Mouse (Mus musculus) Patski (cell line): Measurements from ENCODE around the gene Car12. TPM values are rescaled to one million over a fixed set of nuclear protein-coding genes. Genes with fewer than 3 reads are reported as not detected.

Source experiments
- ATAC-seq: fragments of 100-300 bp; one replicate; pipeline ENCODE4 v1.8.0; 2021
- CTCF ChIA-PET: fragments of 350-600 bp; sonication (Branson Sonifier 250); formaldehyde crosslinking; loops from one replicate; lab custom pipeline; 2022; ENCODE audit warnings: inconsistent platforms; lab: Charles Lee
- POLR2A ChIA-PET: fragments of 350-600 bp; sonication (Branson Sonifier 250); formaldehyde crosslinking; loops from one replicate; lab custom pipeline; 2022; ENCODE audit warnings: antibody characterized with exemption, inconsistent platforms; lab: Charles Lee
- DNase-seq: peaks from one replicate; pipeline ENCODE4 v3.0.0-alpha.2; 2011; ENCODE audit warnings: low read depth, low spot score
- H3K27me3 ChIP-seq: fragments of 371-371 bp; one replicate; pipeline ENCODE4 v1.5.1; 2021
- CTCF ChIP-seq: fragments of 100-300 bp; IDR thresholded peaks from one replicate; pipeline ENCODE4 v1.5.1; 2021
- in situ Hi-C: fragments of 300-500 bp; cut with MboI; formaldehyde crosslinking; loops from 3 replicates; pipeline ENCODE4 v1.11.1; 2018; ENCODE audit warnings: low pct_unique_long_range_greater_than_20kb, mixed read lengths
- polyA plus RNA-seq: library from polyadenylated mRNA; unstranded; gene quantifications from one replicate; pipeline ENCODE4 v1.2.3, GENCODE M21; 2021

The Car12 gene
- polyA plus RNA-seq, 1 experiment from 2014 or later, result 27.9 TPM

DNA sequence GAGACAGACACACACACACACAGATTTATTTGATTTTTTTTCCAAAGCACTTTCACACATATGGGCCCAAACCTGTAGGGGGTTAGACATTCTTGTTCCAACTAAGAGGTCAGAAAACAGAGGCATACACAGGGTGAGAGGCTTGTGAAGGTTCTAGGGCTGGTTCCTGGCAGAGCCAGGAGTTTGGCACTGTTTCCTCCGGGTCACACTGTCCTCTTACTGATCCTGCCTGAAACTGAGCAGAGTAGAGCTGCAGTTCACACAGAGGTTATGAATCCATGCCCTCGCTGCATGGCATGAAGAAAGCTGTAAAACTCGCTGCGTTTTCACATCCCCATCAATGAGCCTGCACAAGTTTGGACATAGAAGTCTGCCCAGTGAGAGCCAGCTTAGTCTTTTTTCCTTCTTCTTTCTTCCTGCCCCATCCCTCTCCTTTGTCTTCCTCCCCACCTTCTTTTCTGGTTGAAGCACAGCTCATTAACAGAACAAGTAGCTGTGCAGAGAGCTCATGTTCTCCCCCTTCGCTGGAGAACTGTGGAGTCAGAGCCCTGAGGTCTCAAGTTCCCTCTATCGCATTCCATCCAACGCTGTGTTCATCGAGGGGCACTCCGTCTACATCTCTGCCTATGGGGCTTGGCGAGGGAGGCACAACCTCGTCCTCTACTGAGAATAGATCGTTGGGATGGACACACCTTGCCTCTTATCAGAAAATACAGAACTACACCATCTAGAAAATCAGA, 4.5 kb upstream of the Car12 start:
- TF ChIP-seq CTCF, result no peak
- DNase-seq (no peak), ATAC-seq (no peak)
- no peaks in the 10 kb centered on the region for H3K27me3 ChIP-seq
- CTCF ChIA-PET, result interaction anchor here (1.2 kb wide), 1 partner anchor 11 kb away, joined by 4 read pairs; no protein-coding TSS in a partner anchor
- in situ Hi-C loops, result loop anchor here (5.0 kb wide), 1 partner anchor 62 kb away; no protein-coding TSS in a partner anchor
- POLR2A ChIA-PET, result no interaction called here

DNA sequence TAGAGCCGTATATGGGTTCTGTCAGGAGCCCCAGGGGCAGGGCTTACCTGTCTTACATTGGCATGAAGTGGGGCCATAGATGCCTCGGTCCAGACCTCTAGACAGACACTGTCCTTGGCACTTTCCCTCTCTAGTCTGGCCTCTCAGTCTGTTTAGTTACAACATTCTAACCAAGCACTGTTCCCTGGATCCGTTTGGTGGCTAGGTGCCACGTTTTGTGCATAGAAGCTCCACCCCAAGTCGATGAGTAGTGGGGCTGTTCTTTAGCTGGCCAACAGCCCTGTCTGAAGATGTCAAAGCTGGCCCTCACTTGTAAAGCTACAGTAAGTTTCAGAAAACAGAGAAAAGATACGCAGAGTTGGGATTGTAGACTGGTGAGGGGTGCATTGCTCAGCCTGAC, 2.9 kb upstream of the Car12 start:
- ChIA-PET POLR2A (interaction anchor here (0.6 kb wide), 1 partner anchor 66 kb away, joined by 5 read pairs; no protein-coding TSS in a partner anchor), CTCF (no interaction called here)
- in situ Hi-C loops, result no loop called here
- TF ChIP-seq CTCF, result no peak
- no peak for ATAC-seq
- no peaks in the 10 kb centered on the region for H3K27me3 ChIP-seq
- no peak for DNase-seq

GRCm38 (mm10) chr9:66714022-66714515, 583 bp downstream of the Car12 start:
- TF ChIP-seq CTCF, result no peak
- in situ Hi-C loops, result no loop called here
- CTCF ChIA-PET, result interaction anchor here (0.7 to 1.0 kb wide), 2 partner anchors 21 to 22 kb away, joined by 3 read pairs; no protein-coding TSS in a partner anchor
- POLR2A ChIA-PET, result no interaction called here
- ATAC-seq (no peak), DNase-seq (no peak)
- H3K27me3 ChIP-seq, result no peaks in the 10 kb centered on the region

- no peaks in the 10 kb centered on the region for H3K27me3 ChIP-seq
- no peak for ATAC-seq
- ChIA-PET POLR2A (interaction anchor here (0.6 to 1.1 kb wide), 2 partner anchors 9 to 58 kb away, joined by 3 read pairs; no protein-coding TSS in a partner anchor), CTCF (interaction anchor here (1.2 kb wide), 1 partner anchor 12 kb away, joined by 3 read pairs; no protein-coding TSS in a partner anchor)
- DNase-seq, result no peak
- in situ Hi-C loops, result no loop called here
- TF ChIP-seq CTCF, result no peak
Measured at GRCm38 (mm10) chr9:66715361-66715760, 1.9 kb downstream of the Car12 start.

DNA sequence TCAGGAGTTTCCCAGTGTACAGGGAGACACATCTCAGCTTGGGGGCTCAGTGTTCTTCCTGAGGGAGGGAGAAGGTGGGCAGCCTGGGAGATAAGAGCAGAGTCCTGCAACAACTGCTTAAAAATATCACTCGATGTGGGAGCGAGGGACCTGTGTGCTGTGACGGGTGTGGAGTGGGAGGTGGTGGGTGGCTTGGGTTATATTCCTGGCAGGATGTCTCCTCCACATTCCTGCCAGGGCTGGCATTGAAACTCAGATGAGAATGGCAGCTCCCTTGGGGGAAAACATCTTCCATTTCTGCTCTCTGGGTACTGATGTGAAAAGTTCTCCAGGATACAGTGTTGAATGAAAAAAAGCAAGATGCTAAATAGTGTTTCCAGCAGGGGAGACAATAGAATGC, 3.0 kb downstream of the Car12 start:
- ATAC-seq (no peak), DNase-seq (no peak)
- POLR2A ChIA-PET, result interaction anchor here (1.1 kb wide), 1 partner anchor 8 kb away, joined by 3 read pairs; no protein-coding TSS in a partner anchor
- TF ChIP-seq CTCF, result no peak
- CTCF ChIA-PET, result interaction anchor here (0.9 kb wide), 1 partner anchor 11 kb away, joined by 3 read pairs; no protein-coding TSS in a partner anchor
- H3K27me3 ChIP-seq, result no peaks in the 10 kb centered on the region
- in situ Hi-C loops, result no loop called here

DNA sequence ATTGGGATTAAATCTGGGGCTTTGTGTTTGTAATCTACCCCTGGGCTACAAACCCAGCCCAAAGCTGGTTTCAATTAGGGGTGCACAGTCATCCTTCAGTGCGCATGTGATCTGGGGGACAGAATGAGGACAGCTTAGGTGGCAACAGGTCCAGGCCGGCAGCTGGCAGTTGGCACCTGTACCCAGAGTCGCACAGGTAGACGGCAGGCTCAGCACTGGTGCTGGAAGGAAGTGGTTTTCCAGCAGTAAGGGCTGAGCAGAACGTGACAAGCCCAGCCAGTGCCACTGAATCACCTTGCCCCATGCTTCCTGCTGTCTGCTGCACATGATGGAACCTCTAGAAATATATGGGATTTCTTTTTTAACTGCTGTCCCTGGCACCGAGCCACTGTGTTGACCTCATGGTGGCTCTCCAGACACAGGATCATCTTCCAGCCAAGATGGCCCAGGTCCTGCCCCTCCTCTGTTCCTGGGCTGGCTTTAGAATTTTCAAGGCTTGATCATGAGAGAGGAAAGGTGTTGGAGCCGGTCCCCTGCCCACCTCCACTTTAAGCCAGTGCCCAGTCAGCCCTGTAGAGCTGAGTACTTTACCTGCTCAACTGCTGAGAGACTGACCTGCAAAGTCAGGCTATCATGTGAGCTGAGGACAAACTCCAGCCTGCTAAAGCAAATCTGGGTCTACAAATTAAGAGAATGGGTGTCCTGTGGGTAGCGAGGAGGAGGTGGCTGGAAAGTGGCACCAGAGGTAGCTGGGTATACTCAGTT, 7.4 kb downstream of the Car12 start:
- in situ Hi-C loops, result no loop called here
- no peaks in the 10 kb centered on the region for H3K27me3 ChIP-seq
- TF ChIP-seq CTCF, result no peak
- ChIA-PET CTCF (no interaction called here), POLR2A (no interaction called here)
- DNase-seq, result no peak
- no peak for ATAC-seq

GRCm38 (mm10) chr9:66722187-66722868, 8.8 kb downstream of the Car12 start:
- CTCF ChIA-PET, result no interaction called here

GRCm38 (mm10) chr9:66722869-66723272, 9.4 kb downstream of the Car12 start:
- DNase-seq, result no peak
- in situ Hi-C loops, result no loop called here
- CTCF ChIA-PET, result no interaction called here
- no peak for ATAC-seq
- TF ChIP-seq CTCF, result no peak
- POLR2A ChIA-PET, result interaction anchor here (0.6 to 1.5 kb wide), 2 partner anchors 18 to 45 kb away, joined by 3 read pairs; no protein-coding TSS in a partner anchor
- H3K27me3 ChIP-seq, result no peaks in the 10 kb centered on the region

More at GRCm38 (mm10) chr9:66722187-66722868, 8.8 kb downstream of the Car12 start:
- TF ChIP-seq CTCF, result no peak
- H3K27me3 ChIP-seq, result no peaks in the 10 kb centered on the region
- no peak for DNase-seq
- POLR2A ChIA-PET, result interaction anchor here (0.6 to 1.5 kb wide), 2 partner anchors 17 to 46 kb away, joined by 3 read pairs; no protein-coding TSS in a partner anchor
- in situ Hi-C loops, result no loop called here
- no peak for ATAC-seq

DNA sequence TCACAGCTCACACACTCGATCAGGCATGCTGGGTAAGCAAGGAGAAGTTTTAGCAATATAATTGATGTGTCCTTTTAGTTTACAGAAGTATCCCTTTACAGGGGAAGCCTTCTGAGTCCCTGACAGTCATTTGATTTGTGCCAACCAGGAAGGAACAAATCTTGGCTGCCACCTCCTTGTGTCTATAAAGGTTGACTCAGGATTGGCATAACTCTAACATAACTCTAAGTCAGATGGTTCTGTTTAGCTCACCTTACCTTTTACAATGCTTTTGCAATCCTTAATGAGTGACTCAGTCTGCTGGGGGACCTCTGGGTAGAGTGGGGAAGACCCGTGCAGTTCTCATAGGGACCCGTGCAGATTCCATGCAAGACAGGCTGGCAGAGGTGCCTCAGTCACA, 12.1 kb downstream of the Car12 start:
- in situ Hi-C loops, result no loop called here
- ATAC-seq (no peak), DNase-seq (no peak)
- ChIA-PET CTCF (interaction anchor here (1.4 kb wide), 1 partner anchor 48 kb away, joined by 3 read pairs; no protein-coding TSS in a partner anchor), POLR2A (interaction anchor here (0.5 to 1.5 kb wide), 2 partner anchors 18 to 55 kb away, joined by 3 to 4 read pairs; no protein-coding TSS in a partner anchor)
- H3K27me3 ChIP-seq, result no peaks in the 10 kb centered on the region
- no peak for TF ChIP-seq CTCF

- in situ Hi-C loops, result no loop called here
- CTCF ChIA-PET, result interaction anchor here (1.2 kb wide), 1 partner anchor 8 kb away, joined by 8 read pairs; no protein-coding TSS in a partner anchor
- POLR2A ChIA-PET, result no interaction called here
- TF ChIP-seq CTCF, result no peak
- no peak for DNase-seq
- no peaks in the 10 kb centered on the region for H3K27me3 ChIP-seq
- no peak for ATAC-seq
Measured at GRCm38 (mm10) chr9:66727333-66727732, 13.8 kb downstream of the Car12 start.
